Mouse (Mus musculus) small intestine, adult 2 months (tissue): ENCODE results near the gene Plin3.

Source experiments
- CTCF ChIP-seq: fragments of 200-500 bp; IDR thresholded peaks from 2 replicates; pipeline ENCODE4 v1.5.1; 2012; ENCODE audit warnings: low read depth, mild to moderate bottlenecking, control low read depth, inconsistent platforms, low read length, moderate library complexity, mixed read lengths; ENCODE audit not compliant: insufficient replicate concordance, insufficient read length; ENCODE audit errors: extremely low read depth
- POLR2A ChIP-seq: fragments of 200-500 bp; IDR thresholded peaks from 2 replicates; pipeline ENCODE4 v1.6.1; 2012; ENCODE audit warnings: low read depth, mild to moderate bottlenecking, control low read depth, inconsistent platforms, low read length, moderate library complexity

GRCm38 (mm10) chr17:56302363-56302996 is 9.8 kb upstream of the Plin3 start:
- TF ChIP-seq CTCF = no peak
- TF ChIP-seq POLR2A = no peak
